Mouse (Mus musculus) bone marrow, adult 2 months (tissue): ENCODE results near the gene Slc25a20.

Source experiments
- CTCF ChIP-seq: fragments of 200-500 bp; IDR thresholded peaks from 2 replicates; pipeline ENCODE4 v1.5.1; 2011; ENCODE audit warnings: low read length, control low read depth; ENCODE audit not compliant: control insufficient read depth, insufficient read depth
- POLR2A ChIP-seq: fragments of 200-500 bp; IDR thresholded peaks from 2 replicates; pipeline ENCODE4 v1.6.1; 2011; ENCODE audit warnings: low read depth, mild to moderate bottlenecking, control low read depth, low read length, borderline replicate concordance; ENCODE audit not compliant: control insufficient read depth

- TF ChIP-seq POLR2A: no peak
- TF ChIP-seq CTCF: no peak
Measured at GRCm38 (mm10) chr9:108704591-108704990, 42.7 kb downstream of the Slc25a20 start.
